Mouse (Mus musculus) c-Kit-negative CD71-positive TER-119-positive erythroid progenitor cells, embryonic 14.5 days (primary cell): ENCODE measurements at regions not wholly inside any gene's neighbourhood (a gene's known extent, or its start where the extent isn't known, plus 50 kb on each side); places are given as distances from the start of the nearest gene placed in this dataset.

Experiments
- DNase-seq: peaks from one replicate; pipeline ENCODE4 v3.0.0-alpha.2; 2013; ENCODE audit warnings: low read depth, low spot score

DNA sequence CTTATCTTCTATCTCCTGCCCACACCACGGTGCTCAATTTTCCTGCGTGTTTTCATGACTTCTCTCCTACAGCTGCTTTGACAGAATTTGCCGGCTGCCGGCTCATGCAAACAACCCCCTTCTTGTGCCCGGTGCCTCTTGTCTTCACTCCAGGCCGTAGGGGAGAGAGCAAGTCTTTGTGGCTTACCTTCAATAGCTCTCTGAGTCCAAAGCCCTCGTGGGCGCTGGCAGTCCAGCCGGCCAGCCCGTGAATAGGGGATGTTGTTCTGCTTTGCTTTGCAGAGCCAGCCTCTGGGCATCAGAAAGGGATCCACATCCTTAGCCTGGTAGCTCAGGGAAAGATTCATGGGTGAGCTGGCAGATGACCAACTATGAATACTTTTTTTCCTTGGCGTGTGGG, 173.9 kb downstream of the Gsdmc2 start:
- no peak for DNase-seq

- no peak for DNase-seq
These were observed 174.4 kb downstream of the Gsdmc2 start for GRCm38 (mm10) chr15:63670561-63670960.

- no peak for DNase-seq
These were observed 177.4 kb downstream of the Gsdmc2 start for GRCm38 (mm10) chr15:63667536-63667935.

DNA sequence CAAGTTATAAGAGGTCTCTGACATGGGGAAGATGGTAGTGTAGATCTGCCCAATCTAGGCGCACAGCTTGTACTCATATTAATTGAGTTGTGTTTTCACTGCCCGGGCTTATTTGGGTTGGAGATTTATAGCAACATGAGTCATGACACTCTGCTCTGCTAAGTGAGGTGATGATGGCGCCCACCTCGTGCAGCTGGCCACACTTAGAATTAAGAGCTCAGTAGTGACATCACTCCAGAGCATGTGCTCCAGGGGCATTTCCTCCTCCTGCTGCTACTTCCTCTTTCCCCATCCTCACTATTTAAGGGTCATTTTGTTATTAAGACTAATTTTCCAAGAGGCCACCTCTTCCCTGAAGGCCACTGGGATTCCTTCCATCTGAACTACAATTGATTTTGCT, 179.5 kb downstream of the Gsdmc2 start:
- DNase-seq, result no peak

DNA sequence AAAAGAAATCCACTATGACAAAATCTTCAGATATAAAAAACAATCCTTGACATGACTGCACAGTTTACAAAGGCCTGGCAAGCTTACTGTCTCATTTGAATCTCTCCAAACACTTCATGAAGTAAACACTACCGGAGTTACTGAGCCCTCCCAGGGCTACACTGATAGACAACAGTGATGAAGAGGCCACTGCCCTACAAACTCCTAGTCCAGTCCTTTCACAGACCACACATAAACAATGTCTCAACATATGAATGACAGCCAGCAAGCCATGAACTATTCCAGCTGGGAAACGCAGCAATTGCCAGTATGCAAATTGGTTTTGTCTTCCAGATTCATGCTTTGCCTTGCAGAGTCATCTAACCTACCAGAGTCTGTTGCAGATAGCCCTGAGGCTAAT, 180.1 kb downstream of the Gsdmc2 start:
- DNase-seq, result no peak

DNA sequence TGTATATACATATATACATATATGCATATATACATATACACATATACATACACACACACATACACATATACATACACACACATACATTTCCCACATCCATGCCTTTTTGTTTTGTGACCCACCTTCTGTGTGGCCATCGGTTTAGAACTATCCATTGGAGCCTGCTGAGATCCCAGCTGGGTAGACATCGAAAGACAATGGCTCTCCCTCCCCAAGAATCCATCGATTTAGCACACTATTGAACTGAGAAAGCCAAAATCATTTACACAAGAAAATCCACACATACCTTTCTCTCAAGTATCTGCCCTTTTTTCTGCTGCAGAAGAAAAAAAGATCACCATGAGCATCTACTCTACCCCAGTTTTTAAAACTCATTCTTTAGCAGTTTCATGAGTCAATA, 182.8 kb downstream of the Gsdmc2 start:
- DNase-seq, result no peak

GRCm38 (mm10) chr15:63658031-63658521, 186.9 kb downstream of the Gsdmc2 start:
- no peak for DNase-seq

DNA sequence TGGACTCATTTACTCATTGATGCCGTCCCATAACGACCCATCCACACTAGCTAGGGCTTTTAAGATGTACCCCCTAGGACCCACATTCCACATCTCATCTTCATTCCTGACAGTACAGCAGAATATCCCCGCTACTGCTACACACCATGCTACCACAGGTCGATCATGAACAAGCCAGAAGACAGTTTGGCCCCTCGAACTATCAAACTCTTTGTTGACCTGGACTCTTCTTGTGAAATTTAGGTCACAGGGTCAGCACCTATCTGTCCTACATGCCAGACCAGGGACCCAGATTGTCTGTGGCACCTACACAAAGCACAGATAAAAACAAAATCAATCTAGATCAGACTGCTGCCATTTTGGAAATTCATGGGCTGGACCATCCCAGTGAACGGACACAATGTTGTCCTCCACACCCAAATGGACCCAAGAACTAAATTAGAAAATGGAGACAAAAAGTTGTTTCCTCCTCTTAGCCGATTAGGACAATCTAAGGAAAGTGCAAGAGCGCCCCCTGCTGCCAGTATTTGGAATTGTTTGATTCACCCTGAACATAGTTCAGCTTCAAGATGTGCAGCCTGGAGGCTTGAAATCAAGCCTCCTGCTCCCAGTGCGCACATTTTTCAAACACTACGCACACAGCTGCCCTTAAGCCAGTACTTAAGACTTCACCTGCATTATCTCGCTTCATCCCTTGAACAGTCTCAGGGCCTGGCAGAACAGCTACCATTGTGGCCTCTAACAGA, 192.6 kb downstream of the Gsdmc2 start:
- peak; percentile 20 for DNase-seq

- DNase-seq, result no peak
These were observed 193.9 kb downstream of the Gsdmc2 start for GRCm38 (mm10) chr15:63651120-63651519.

DNA sequence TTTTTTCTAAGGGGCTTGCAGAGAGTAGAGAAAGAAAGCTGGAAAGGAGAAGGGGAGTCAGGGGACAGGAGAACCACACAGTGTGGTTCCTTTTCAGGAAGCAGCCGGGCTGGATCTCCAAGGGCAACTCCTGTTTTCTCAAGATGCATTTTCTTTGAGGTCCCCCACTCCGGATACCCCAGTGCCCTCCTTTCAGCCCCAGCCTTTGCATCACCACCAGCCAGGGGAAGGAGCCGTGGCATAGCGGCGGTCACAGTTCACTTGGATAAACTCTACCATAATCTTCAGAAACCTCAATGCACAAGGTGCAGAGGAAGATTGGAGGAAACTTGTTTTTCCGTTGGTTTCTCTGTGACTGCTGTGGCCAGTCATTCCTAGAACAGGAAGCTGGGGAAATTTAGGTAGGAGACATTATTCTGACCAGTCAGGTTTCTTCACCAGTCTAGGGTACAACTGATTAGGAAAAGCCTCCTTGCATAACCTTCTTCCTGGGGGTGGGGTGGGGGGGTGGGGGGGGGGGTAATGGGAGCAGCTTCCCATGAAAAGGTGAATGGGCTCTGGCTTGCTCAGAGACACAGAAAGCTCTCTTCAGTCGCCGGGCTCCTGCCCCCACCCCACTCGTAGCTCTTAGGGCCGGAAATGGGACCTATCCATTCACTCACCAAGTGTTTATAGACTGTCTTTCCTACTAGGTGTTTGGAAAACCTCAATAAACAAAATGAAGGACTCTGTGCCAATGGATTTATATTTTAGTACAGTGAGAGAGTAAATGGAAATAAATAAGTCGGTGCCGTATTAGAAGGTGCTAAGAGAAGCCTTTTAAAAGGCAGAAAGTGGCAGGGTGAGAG, 196.6 kb downstream of the Gsdmc2 start:
- DNase-seq, result no peak

DNA sequence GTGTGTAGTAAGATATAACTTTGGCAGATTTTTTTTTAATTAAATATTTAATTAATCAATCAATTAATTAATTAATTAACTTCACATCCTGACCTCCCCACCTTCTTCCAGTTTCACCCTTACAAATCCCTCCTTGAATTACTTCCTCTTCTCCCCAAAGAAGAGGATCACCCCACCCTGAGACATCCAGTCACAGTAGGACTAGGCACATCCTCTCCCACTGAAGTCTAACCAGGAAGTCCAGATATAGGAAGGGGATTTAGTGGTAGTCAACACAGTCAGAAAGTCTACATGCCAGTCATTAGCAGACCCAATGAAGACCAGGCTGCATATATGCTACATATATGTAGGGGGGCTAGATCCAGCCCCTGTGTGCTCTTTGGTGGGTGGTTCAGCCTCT, 220.2 kb downstream of the Gsdmc2 start:
- no peak for DNase-seq

DNA sequence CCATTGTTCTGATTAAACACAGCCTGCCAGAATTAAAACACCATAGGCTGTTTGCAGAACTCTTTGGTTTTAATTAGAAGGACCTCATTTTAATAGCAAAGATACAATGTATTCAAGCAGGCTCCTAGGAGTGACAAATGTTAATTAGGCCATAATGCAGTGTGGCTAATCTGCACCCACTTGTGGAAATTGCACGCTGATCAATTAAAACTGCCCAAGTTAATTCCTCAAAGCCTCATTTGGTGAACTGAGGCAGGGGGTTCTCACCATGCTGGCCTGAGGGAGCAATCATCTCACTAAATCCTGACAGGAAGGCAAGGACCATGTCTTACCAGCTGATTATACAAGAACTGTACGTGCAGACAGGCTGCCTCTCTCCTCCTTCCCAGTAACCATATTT, 220.7 kb downstream of the Gsdmc2 start:
- no peak for DNase-seq

GRCm38 (mm10) chr15:63616506-63617208, 228.3 kb downstream of the Gsdmc2 start:
- DNase-seq, result no peak

DNA sequence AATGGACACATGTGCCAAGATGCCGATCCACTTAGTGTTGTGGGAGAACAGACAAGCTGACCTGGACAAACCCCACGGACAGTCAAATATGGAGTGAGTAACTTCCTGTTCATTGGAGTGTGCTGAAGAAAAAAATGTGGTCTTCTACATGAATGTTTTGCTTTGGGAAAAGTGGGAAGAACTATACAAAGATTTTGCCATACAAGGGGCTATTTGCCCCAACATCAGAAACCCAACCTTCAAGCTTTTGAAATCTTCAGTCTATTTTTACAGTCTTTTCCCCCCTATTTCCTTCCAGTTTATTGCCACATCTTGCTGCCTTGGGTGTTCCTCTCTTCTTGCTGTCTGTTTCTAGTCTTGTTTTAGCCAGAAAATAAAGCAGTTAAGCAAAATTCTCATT, 230.8 kb downstream of the Gsdmc2 start:
- DNase-seq, result no peak

GRCm38 (mm10) chr15:63613120-63613519, 231.9 kb downstream of the Gsdmc2 start:
- DNase-seq, result no peak

- DNase-seq, result no peak
These were observed 233.8 kb downstream of the Gsdmc2 start for GRCm38 (mm10) chr15:63611161-63611560.

- no peak for DNase-seq
These were observed 241.8 kb downstream of the Gsdmc2 start for GRCm38 (mm10) chr15:63603100-63603714.

GRCm38 (mm10) chr15:63601543-63601942, 243.4 kb downstream of the Gsdmc2 start:
- no peak for DNase-seq

GRCm38 (mm10) chr15:63592758-63593463, 252.1 kb downstream of the Gsdmc2 start:
- DNase-seq, result no peak

DNA sequence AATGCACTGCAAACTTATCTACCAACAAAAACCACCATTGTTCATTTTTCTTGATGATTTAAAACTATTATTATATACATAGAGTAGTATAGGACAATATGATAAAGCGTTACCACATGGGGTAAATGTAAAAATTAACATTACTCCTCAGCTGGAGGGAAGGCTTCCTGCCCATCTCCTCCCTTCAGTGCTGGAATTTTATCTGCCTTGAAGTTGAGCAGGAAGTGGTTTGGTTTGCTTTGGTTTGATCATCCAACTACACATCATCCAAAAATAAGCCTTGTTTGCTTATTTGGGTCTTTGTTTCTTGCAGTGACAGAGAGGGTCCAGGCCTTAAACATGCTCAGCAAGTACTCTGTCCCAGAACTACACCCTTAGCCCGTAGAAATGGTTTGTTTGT, 285.7 kb downstream of the Gsdmc2 start:
- DNase-seq, result no peak

DNA sequence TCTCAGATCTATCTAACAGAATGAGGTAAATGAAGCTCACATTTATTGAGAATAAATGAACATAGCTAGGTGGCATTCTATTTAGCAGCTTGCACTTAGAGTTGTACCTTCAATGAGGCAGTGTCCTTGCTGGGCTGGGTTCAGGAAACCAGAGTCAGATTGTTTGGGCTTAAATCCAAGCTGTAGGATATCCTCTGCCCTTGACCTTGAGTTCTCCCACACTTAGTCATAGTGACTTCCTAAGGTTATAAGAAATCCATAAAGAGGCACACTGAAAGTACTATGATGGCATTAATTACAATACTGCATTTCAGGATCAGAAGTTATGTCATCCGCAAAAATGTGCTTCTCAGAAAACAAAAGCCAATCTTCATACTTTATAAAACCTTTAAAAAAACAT, 286.3 kb downstream of the Gsdmc2 start:
- DNase-seq, result no peak
